Mouse (Mus musculus): Measurements from ENCODE around the gene Car2.

The Car2 gene

DNA sequence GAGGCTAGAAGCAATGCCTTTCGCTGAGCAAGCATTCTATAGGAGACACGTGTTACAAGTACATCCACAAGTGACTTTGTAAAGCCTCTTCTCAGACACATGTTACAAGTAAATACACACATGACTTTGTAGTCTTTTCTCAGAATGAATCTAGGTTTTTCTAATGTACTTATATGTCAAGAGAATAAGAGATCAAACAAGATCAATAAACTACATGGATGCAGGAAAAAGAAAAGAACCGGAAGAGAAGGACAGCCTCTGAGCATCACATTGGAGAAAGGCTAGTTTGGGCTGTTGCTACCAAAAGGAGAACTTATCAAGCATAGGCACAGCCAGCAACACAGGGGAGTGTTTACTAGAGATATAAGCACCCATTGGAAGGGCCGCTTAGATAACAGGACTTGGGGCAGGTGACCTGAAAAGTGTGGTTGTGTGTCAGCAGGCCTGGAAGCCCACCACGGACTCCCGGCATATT is 7.3 kb upstream of the Car2 start:
- no peak for DNase-seq (ENCODE audit: low spot score)

- DNase-seq (ENCODE audit: low spot score), result no peak
Measured at GRCm38 (mm10) chr3:14879293-14879692, 6.8 kb upstream of the Car2 start.

DNA sequence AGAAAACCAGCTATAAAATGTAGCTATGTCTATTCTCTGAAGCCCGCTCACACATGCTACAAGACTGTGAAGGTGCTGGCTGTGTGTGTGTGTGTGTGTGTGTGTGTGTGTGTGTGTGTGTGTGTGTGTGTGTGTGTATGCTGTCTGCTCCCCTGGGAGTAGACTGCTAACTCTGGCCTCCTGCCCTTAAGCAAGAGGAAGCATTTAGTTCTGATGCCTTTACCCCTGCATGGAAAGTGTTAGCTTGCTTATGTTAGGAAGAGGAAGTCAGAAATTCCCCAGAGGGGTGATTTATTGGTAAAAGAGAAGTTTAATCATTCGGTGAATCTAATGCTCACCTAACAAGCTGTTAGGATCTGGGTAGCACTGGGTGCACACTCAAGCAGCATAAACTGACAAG is 5.8 kb upstream of the Car2 start:
- no peak for DNase-seq (ENCODE audit: low spot score)

DNA sequence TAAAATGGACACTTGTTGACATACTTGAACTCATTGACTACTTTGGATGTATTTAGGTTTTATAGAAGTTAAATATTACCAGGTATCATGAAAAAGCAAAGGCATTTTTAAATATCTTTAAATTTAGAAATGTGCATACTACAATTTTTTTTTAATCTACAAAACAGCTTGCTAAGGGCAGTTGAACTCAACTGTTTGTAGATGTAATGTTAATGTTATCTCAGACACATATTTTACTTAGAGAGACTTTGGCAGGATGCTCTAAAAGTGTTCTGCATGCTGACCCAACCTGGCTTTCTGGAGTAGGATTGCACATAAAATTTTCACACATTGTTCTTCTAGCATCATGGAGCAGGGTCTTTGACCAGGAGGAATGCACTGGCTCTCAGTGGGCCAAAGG is 4.1 kb upstream of the Car2 start:
- DNase-seq (ENCODE audit: low spot score), result no peak

- DNase-seq (ENCODE audit: low spot score), result no peak
Measured at GRCm38 (mm10) chr3:14882756-14883155, 3.3 kb upstream of the Car2 start.

DNA sequence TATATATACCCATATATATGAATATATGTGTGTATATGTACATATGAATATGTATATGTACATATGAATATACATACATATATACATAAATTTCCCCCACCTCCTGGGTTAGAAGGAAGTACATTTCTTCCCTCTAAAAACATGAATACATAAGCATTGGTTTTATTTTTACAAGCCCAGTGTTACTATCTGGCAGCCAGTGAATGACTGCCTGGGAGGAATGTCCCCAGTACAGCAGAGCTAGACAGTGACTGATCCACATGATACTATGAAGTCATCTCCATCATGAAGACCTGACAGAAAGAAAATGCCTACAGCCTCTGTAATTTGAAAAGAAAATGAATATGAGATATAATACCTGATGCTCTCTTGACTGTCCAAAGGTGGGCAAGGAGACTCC is 1.2 kb upstream of the Car2 start:
- no peak for DNase-seq (ENCODE audit: low spot score)

DNA sequence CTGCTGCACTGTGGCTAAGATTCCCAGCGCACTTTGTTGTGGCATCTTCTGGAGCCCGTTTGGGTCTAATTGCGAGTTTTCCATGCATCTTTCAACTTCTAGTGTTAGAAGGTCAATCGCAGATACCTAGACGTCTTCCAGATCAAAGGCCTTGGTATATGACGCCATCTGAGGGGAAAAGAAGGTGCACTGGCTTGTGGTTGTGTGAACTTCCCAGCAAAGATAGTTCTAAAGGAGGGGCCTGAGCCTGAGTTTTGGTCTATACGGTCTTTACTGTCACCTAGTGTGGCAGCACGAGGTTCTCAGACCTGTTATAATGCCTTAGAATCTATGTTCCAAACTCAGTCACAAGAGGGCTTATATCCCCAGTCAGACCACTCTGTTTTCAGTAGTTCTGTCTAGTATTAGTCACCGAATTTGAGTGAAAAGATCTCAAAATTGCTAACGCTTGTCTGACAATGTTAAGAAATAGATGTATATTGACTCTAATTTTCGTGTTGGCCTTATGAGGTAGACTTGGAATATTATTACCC is 1.1 kb downstream of the Car2 start:
- no peak for DNase-seq (ENCODE audit: low spot score)

DNA sequence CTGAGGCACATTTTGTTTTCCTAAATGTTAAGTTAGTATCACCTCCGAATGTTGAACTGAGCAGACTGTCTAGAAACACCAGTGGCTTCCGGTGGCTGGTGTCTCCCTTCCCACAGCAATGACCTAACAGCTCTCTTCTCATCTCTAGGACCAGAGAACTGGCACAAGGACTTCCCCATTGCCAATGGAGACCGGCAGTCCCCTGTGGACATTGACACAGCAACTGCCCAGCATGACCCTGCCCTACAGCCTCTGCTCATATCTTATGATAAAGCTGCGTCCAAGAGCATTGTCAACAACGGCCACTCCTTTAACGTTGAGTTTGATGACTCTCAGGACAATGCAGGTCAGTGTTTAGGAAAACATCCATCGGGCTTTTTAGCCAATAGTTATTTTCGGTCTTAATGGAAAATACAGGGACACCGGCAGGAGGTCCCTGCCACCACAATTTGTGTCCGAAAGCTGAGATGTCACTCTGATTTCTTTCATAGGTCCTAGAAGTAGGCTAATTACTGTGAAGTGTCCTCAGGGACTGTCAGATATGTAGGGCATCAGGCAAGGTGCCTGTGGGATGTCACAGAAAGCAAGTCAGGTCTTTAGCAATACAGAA is 1.7 kb downstream of the Car2 start:
- no peak for DNase-seq (ENCODE audit: low spot score)

- no peak for DNase-seq (ENCODE audit: low spot score)
Measured at GRCm38 (mm10) chr3:14888549-14888948, 2.5 kb downstream of the Car2 start.

DNA sequence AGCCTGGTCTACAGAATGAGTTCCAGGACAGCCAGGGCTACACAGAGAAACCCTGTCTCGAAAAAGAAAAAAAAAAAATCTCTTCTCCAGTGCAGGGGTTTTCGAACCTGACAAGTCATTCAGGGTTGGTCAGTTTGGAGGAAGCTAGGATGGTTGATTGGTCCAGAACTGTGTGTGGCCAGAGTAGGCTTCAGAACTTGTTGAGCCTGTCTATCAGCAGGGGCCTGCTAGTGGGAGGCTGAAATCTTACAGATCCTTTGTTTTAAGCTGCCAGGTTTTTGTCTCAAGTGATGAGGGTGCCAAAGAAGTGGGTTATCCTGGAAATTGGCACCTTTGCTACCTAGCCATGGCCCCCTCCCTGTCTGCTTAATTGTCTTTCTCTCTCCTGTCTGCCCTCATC is 3.0 kb downstream of the Car2 start:
- DNase-seq (ENCODE audit: low spot score), result no peak

GRCm38 (mm10) chr3:14889716-14890409 is 3.8 kb downstream of the Car2 start:
- DNase-seq (ENCODE audit: low spot score), result no peak

GRCm38 (mm10) chr3:14892991-14893390 is 6.9 kb downstream of the Car2 start:
- DNase-seq (ENCODE audit: low spot score), result no peak

GRCm38 (mm10) chr3:14893700-14894099 is 7.6 kb downstream of the Car2 start:
- DNase-seq (ENCODE audit: low spot score), result no peak

DNA sequence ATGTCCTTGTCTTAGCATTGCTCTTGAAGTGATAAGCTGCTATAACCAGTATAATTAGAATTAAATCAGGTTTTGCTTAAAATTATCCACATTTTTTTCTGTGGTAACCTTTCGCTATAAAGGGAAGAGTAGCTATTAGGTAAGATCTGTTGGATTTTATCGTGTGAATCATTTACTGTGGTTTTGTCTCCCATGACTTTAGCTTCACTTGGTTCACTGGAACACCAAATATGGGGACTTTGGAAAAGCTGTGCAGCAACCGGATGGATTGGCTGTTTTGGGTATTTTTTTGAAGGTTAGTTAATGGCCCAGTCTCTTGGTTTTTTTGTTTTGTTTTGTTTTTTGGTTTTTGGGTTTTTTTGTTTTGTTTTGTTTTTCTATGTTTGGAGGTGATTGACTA is 9.3 kb downstream of the Car2 start:
- no peak for DNase-seq (ENCODE audit: low spot score)

- no peak for DNase-seq (ENCODE audit: low spot score)
Measured at GRCm38 (mm10) chr3:14897770-14898169, 11.7 kb downstream of the Car2 start.

- no peak for DNase-seq (ENCODE audit: low spot score)
Measured at GRCm38 (mm10) chr3:14903380-14903779, 17.3 kb downstream of the Car2 start.

DNA sequence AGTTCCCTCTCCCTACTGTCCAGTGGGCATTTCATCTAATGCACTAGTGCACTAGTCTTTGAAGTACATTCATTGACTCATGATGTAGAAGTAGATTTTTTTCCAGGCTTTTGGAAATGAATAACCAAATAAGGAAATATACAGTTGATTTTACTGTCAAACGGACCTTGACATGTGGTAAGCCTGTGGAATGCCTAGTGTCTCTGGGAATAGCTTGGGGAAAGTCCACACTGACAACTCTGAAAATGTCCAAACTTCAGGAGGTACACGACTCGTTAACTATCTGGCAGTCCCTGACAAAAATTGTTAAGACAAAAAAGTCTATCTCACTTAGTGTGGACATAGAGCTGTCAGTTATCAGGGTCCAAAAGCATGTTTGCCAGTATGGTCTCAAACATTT is 18.1 kb downstream of the Car2 start:
- no peak for DNase-seq (ENCODE audit: low spot score)

DNA sequence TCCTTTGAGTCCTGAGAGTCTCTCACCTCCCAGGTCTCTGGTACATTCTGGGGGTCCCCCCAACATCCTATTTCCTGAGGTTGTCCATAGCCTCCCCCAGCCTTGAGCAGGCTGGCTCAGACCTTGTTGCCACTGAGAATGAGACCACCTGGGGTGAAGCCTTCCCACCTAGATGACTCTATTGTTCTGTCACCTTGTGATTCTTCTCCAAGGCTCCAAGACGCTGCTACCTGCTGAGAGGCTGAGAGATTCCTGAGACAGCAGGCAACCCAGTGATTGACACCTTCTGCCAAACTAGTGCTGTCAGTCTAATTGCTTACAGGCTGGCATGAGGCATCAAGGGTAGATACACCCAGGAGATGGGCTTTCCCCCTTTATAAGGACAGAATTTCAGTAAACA is 21.2 kb downstream of the Car2 start:
- no peak for DNase-seq (ENCODE audit: low spot score)

- DNase-seq (ENCODE audit: low spot score), result no peak
Measured at GRCm38 (mm10) chr3:14911992-14912582, 26.0 kb downstream of the Car2 start.

GRCm38 (mm10) chr3:14913774-14914173 is 27.7 kb downstream of the Car2 start:
- DNase-seq (ENCODE audit: low spot score), result no peak

DNA sequence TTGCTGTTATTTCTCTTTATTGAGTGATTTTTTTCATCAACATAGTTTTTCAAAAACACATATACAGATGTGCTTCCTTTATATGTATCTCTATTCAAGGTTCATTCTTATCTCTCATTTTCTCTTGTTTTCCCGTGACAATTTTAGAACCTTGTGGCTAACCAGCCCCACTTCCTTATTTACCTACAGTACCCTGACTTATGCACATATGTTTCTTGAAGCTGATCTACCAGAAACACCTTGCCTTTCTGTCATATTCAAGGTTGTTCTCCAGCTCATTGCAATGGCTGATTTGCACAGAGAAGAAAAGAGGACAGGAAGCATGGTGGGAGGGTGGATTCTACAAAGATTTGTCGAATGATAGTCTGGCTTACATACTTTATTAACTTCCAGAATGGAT is 29.3 kb downstream of the Car2 start:
- no peak for DNase-seq (ENCODE audit: low spot score)

- DNase-seq (ENCODE audit: low spot score), result no peak
Measured at GRCm38 (mm10) chr3:14917261-14917660, 31.2 kb downstream of the Car2 start.

DNA sequence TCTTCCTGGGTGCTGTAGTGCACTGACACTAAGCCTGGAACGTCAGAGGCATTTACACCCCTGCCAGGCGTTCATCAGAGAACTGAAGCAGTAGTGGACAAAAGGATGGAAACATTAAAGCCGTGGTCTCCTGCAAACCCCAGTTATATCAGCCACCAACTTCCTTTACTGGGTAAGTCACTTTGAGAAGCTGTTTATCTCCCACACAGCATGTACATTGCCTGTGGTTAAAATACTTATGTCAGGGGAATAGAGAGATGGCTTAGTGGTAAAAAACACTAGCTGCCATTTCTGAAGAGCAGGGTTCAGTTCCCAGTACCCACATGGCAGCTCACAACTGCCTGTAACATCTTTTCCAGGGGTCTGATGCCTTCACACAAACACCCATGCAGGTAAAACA is 58.6 kb downstream of the Car2 start:
- DNase-seq (ENCODE audit: low spot score), result no peak
